ENCODE assay signal across 15 mouse cellular contexts in the genomic region with DNA sequence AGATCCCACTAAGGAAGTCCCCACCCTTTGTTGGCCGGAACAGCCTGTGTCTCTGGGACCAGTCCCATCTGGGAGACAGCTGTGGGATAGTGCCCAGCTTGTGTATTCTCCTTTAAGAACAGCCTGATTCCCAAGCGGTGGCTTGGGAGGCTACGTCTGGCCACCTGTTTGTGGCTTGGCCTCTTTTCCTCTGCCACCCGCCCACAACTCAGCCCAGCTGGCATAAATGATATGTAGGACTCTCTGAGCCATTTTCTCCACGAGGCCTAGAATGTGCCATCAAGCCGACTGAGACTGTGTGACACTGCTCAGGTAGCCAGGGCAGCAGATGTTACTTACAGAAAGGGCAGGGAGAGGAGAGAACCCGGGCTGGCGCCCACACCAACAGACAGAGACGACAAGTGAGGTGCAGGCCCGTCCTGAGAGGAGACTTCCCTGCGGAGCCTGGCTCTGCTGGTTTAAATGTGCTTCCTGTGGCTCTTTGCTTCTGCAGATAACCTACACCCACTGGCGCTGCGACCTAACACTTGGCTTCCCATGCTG. TPM values are rescaled to one million over a fixed set of nuclear protein-coding genes. Genes with fewer than 3 reads are reported as not detected.
DNase-seq lines count a peak whose midpoint lies in the region; ATAC-seq and TF ChIP-seq lines count a peak whose summit lies in the region.
"Had no signal": no experiment of that assay in that cellular context is flagged by ENCODE, and none has a peak within 500 bp of the region (broad histone marks: within the 10 kb centered on the region; RNA-seq: fewer than 3 reads in every experiment).

No protein-coding gene starts in this region.

- H3K27ac ChIP-seq in heart, embryonic 10.5 days = no peak overlapping the region
- H3K27ac ChIP-seq: hindbrain, embryonic 14.5 days; limb, embryonic 12.5 days; neural tube, embryonic 12.5 days had no signal

- H3K36me3 ChIP-seq in C2C12 (ENCODE audit: control insufficient read depth, insufficient read depth) = no peaks in the 10 kb centered on the region
- H3K36me3 ChIP-seq in heart, embryonic 10.5 days = no peaks in the 10 kb centered on the region
- H3K36me3 ChIP-seq: limb, embryonic 12.5 days had no signal

- H3K79me2 ChIP-seq in C2C12 (ENCODE audit: control insufficient read depth, insufficient read depth) = no peaks in the 10 kb centered on the region

- peak; percentile 82 for ATAC-seq in frontal cortex, adult (ENCODE audit: low TSS enrichment)

- no peaks in the 10 kb centered on the region for H3K79me3 ChIP-seq in C2C12 (ENCODE audit: low read depth)

- 35% methylated on average over 13 of the region's 13 CpGs for WGBS in heart, embryonic 10.5 days

- no peak for DNase-seq in frontal cortex, postnatal 25 days (ENCODE audit: low spot score in 2 of 2)
- peak; percentile 47 to 63 for DNase-seq in cerebellum, postnatal 14 days
- DNase-seq in left cerebral cortex, postnatal 36 days (ENCODE audit: low spot score in 2 of 2) = peak; percentile 46 to 57
- no peak for DNase-seq in lung, postnatal 36 days
- DNase-seq in embryo, embryonic 11 days = no peak
- no peak for DNase-seq in heart, embryonic 10.5 days (ENCODE audit: low spot score)
- DNase-seq: kidney, postnatal 14 days had no signal

- peaks cover 4% of the 10 kb centered on the region; the same call in 1 of the 2 replicates for H3K4me1 ChIP-seq in heart, embryonic 10.5 days
- H3K4me1 ChIP-seq: limb, embryonic 12.5 days; neural tube, embryonic 12.5 days had no signal

- intact Hi-C loops in left cerebral cortex, postnatal 36 days (cut with DNase I) = no loop called here

- no peak for TF ChIP-seq CTCF in C2C12 (IDR thresholded peaks at IDR 0.05; ENCODE audit: control insufficient read depth, insufficient read depth, insufficient read length)

- no peak overlapping the region for H3ac ChIP-seq in C2C12 (ENCODE audit: control insufficient read depth, insufficient read length, low read depth)

- no peaks in the 10 kb centered on the region for H3K9me3 ChIP-seq in heart, embryonic 10.5 days
- H3K9me3 ChIP-seq: limb, embryonic 12.5 days; neural tube, embryonic 12.5 days had no signal

- no peaks in the 10 kb centered on the region for H3K27me3 ChIP-seq in C2C12 (ENCODE audit: control insufficient read depth, insufficient read depth, insufficient read length)
- no peaks in the 10 kb centered on the region for H3K27me3 ChIP-seq in heart, embryonic 10.5 days (ENCODE audit: insufficient read depth, poor library complexity, severe bottlenecking)
- H3K27me3 ChIP-seq: limb, embryonic 12.5 days; neural tube, embryonic 12.5 days had no signal

- no peak overlapping the region for H3K4me3 ChIP-seq in C2C12 (ENCODE audit: insufficient read depth, poor library complexity, severe bottlenecking)
- H3K4me3 ChIP-seq in heart, embryonic 10.5 days = no peak overlapping the region
- H3K4me3 ChIP-seq: limb, embryonic 12.5 days; neural tube, embryonic 12.5 days had no signal

TF ChIP-seq in C2C12, 6 proteins besides CTCF, POLR2A, EP300 and RAD21:
- TF ChIP-seq CEBPB (IDR thresholded peaks at IDR 0.05; ENCODE audit: low read depth) (no peak), MYOD1 (IDR thresholded peaks at IDR 0.05; ENCODE audit: control insufficient read depth, insufficient read length, low read depth) (peak; percentile 88), MAX (IDR thresholded peaks at IDR 0.05) (peak; percentile 21)

RNA-seq across cellular contexts. Expression of gene Acsl6, which starts 32.6 kb away (rescaled TPM):
- 0.14 TPM for polyA plus RNA-seq in C2C12 (2012; fragmentation: generic; extraction: Trizol)
- 100 to 1,000 TPM; 201 to 207 TPM for total RNA-seq in left cerebral cortex, postnatal 36 days (2021)
- polyA plus RNA-seq in heart, embryonic 10.5 days (2016; fragmentation: Nextera tagmentation; extraction: Ambion mirVana) = 1.1 and 1.2 TPM in 2 replicates
- total RNA-seq: granulocyte monocyte progenitor cell, adult 5-6 weeks had no signal

RNA-seq across cellular contexts. Expression of gene Meikin, which starts 34.2 kb away (rescaled TPM):
- not detected for polyA plus RNA-seq in C2C12 (2012; fragmentation: generic; extraction: Trizol)
- total RNA-seq in left cerebral cortex, postnatal 36 days (2021) = not detected
- polyA plus RNA-seq in heart, embryonic 10.5 days (2016; fragmentation: Nextera tagmentation; extraction: Ambion mirVana) = not detected in 2 replicates
- total RNA-seq: granulocyte monocyte progenitor cell, adult 5-6 weeks had no signal
- polyA plus RNA-seq: brain, embryonic 14.5 days; hindbrain, embryonic 14.5 days; limb, embryonic 12.5 days; lung, embryonic 16.5 days; neural tube, embryonic 12.5 days had no signal

Comparison
In these comparisons a context has a peak if more than half of its experiments do, and no peak if none do; other contexts are left out.
1. DNase-seq: peak in cerebellum, postnatal 14 days (2 of 2) and left cerebral cortex, postnatal 36 days (2 of 2); none in frontal cortex, postnatal 25 days (0 of 2), lung, postnatal 36 days (single experiment), embryo, embryonic 11 days (single experiment) and heart, embryonic 10.5 days (single experiment).